Mouse (Mus musculus): Measurements from ENCODE around the gene Arsg. TPM values are rescaled to one million over a fixed set of nuclear protein-coding genes. Genes with fewer than 3 reads are reported as not detected.

Arsg gene
- polyA plus RNA-seq (2012), result 0.45 and 0.98 TPM in 2 replicates

GRCm38 (mm10) chr11:109473171-109474085 is at the start of gene Arsg, which contains the start of gene Slc16a6:
Gene Arsg, plus strand, starts transcription at chr11:109473374.
Gene Slc16a6, minus strand, starts transcription at chr11:109473598.
- no peak for TF ChIP-seq GATA1 (IDR thresholded peaks at IDR 0.05; ENCODE audit: low read length)

GRCm38 (mm10) chr11:109425392-109426271 is 47.5 kb upstream of the Arsg start, which contains the start of gene Amz2:
Gene Amz2, plus strand, starts transcription at chr11:109425946.
- no peak for TF ChIP-seq GATA1 (IDR thresholded peaks at IDR 0.05; ENCODE audit: low read length)

GRCm38 (mm10) chr11:109426272-109426586 is 46.9 kb upstream of the Arsg start:
- no peak for TF ChIP-seq GATA1 (IDR thresholded peaks at IDR 0.05; ENCODE audit: low read length)

- no peak for TF ChIP-seq GATA1 (IDR thresholded peaks at IDR 0.05; ENCODE audit: low read length)
These were observed 45.8 kb upstream of the Arsg start for GRCm38 (mm10) chr11:109427353-109427752.

GRCm38 (mm10) chr11:109434233-109434798 is 38.9 kb upstream of the Arsg start:
- TF ChIP-seq GATA1 (IDR thresholded peaks at IDR 0.05; ENCODE audit: low read length), result no peak

GRCm38 (mm10) chr11:109436889-109437288 is 36.3 kb upstream of the Arsg start:
- TF ChIP-seq GATA1 (IDR thresholded peaks at IDR 0.05; ENCODE audit: low read length), result no peak

- no peak for TF ChIP-seq GATA1 (IDR thresholded peaks at IDR 0.05; ENCODE audit: low read length)
These were observed 34.0 kb upstream of the Arsg start for GRCm38 (mm10) chr11:109439209-109439608.

GRCm38 (mm10) chr11:109439829-109440340 is 33.3 kb upstream of the Arsg start:
- TF ChIP-seq GATA1 (IDR thresholded peaks at IDR 0.05; ENCODE audit: low read length), result no peak

- TF ChIP-seq GATA1 (IDR thresholded peaks at IDR 0.05; ENCODE audit: low read length), result no peak
These were observed 32.5 kb upstream of the Arsg start for GRCm38 (mm10) chr11:109440641-109441040.

- no peak for TF ChIP-seq GATA1 (IDR thresholded peaks at IDR 0.05; ENCODE audit: low read length)
These were observed 32.1 kb upstream of the Arsg start for GRCm38 (mm10) chr11:109441119-109441518.

- TF ChIP-seq GATA1 (IDR thresholded peaks at IDR 0.05; ENCODE audit: low read length), result no peak
These were observed 30.9 kb upstream of the Arsg start for GRCm38 (mm10) chr11:109442166-109442730.

- no peak for TF ChIP-seq GATA1 (IDR thresholded peaks at IDR 0.05; ENCODE audit: low read length)
These were observed 29.5 kb upstream of the Arsg start for GRCm38 (mm10) chr11:109443468-109444263.

GRCm38 (mm10) chr11:109444600-109444999 is 28.6 kb upstream of the Arsg start:
- TF ChIP-seq GATA1 (IDR thresholded peaks at IDR 0.05; ENCODE audit: low read length), result no peak

GRCm38 (mm10) chr11:109445438-109446035 is 27.6 kb upstream of the Arsg start:
- no peak for TF ChIP-seq GATA1 (IDR thresholded peaks at IDR 0.05; ENCODE audit: low read length)

Data from G1E-ER4 (cell line).